ENCODE assay signal across 12 mouse cellular contexts in genomic region chr14:57542231-57542630, GRCm38 (mm10). TPM values are rescaled to one million over a fixed set of nuclear protein-coding genes. Genes with fewer than 3 reads are reported as not detected.
DNase-seq lines count a peak whose midpoint lies in the region; ATAC-seq and TF ChIP-seq lines count a peak whose summit lies in the region.
"Had no signal": no experiment of that assay in that cellular context is flagged by ENCODE, and none has a peak within 500 bp of the region (broad histone marks: within the 10 kb centered on the region; RNA-seq: fewer than 3 reads in every experiment).

No protein-coding gene starts in this region.

- TF ChIP-seq CTCF in layer of hippocampus, adult 2 months (conservative IDR thresholded peaks at IDR 0.05) = no peak

- DNase-seq in heart, embryonic 10.5 days (ENCODE audit: low spot score) = no peak
- no peak for DNase-seq in heart, postnatal 10 days
- DNase-seq in layer of hippocampus, adult 2 months (ENCODE audit: low spot score in 2 of 2) = no peak
- no peak for DNase-seq in layer of hippocampus, postnatal 14 days (ENCODE audit: low spot score in 2 of 2)
- DNase-seq: kidney, postnatal 36 days; lung, adult 18-20 months had no signal

- H3K27ac ChIP-seq in heart, embryonic 10.5 days = peak overlapping the region; percentile 54; the same call in 1 of the 2 replicates
- H3K27ac ChIP-seq in midbrain, embryonic 12.5 days (replicated peaks) = no peak overlapping the region
- no peak overlapping the region for H3K27ac ChIP-seq in midbrain, embryonic 15.5 days
- no peak overlapping the region for H3K27ac ChIP-seq in forebrain, embryonic 15.5 days (replicated peaks)
- H3K27ac ChIP-seq in midbrain, embryonic 13.5 days = no peak overlapping the region
- H3K27ac ChIP-seq in layer of hippocampus, adult 2 months = no peak overlapping the region

- WGBS in heart, embryonic 10.5 days = 48% methylated on average over 34 of the region's 34 CpGs
- 35% methylated on average over 34 of the region's 34 CpGs for WGBS in midbrain, embryonic 12.5 days
- 50% methylated on average over 34 of the region's 34 CpGs for WGBS in midbrain, embryonic 15.5 days
- 33% methylated on average over 34 of the region's 34 CpGs for WGBS in forebrain, embryonic 15.5 days
- WGBS in midbrain, embryonic 13.5 days = 52% methylated on average over 34 of the region's 34 CpGs

- intact Hi-C loops in heart, postnatal 10 days (cut with DNase I) = no loop called here

- H3K4me2 ChIP-seq in midbrain, embryonic 12.5 days (replicated peaks) = peak overlapping the region; percentile 36
- H3K4me2 ChIP-seq in midbrain, embryonic 15.5 days = no peak overlapping the region
- 0 out of 2 replicates have a peak overlapping the region, but pooled peaks have one; percentile 8 for H3K4me2 ChIP-seq in forebrain, embryonic 15.5 days (replicated peaks)
- H3K4me2 ChIP-seq in midbrain, embryonic 13.5 days (replicated peaks) = peak overlapping the region; percentile 38

- peaks cover 26% of the 10 kb centered on the region; the same call in 1 of the 2 replicates for H3K27me3 ChIP-seq in heart, embryonic 10.5 days (ENCODE audit: insufficient read depth, poor library complexity, severe bottlenecking)
- peaks cover 42% of the 10 kb centered on the region for H3K27me3 ChIP-seq in midbrain, embryonic 12.5 days
- no peaks in the 10 kb centered on the region for H3K27me3 ChIP-seq in midbrain, embryonic 15.5 days (replicated peaks)
- H3K27me3 ChIP-seq in forebrain, embryonic 15.5 days = no peaks in the 10 kb centered on the region
- H3K27me3 ChIP-seq in midbrain, embryonic 13.5 days = peaks cover 12% of the 10 kb centered on the region; the same call in 1 of the 2 replicates

- no peaks in the 10 kb centered on the region for H3K9me3 ChIP-seq in heart, embryonic 10.5 days
- H3K9me3 ChIP-seq in midbrain, embryonic 12.5 days = no peaks in the 10 kb centered on the region
- no peaks in the 10 kb centered on the region for H3K9me3 ChIP-seq in midbrain, embryonic 15.5 days
- H3K9me3 ChIP-seq in forebrain, embryonic 15.5 days = no peaks in the 10 kb centered on the region
- H3K9me3 ChIP-seq in midbrain, embryonic 13.5 days = no peaks in the 10 kb centered on the region

- ATAC-seq in midbrain, embryonic 12.5 days (ENCODE audit: low FRiP score, low read depth) = no peak
- no peak for ATAC-seq in midbrain, embryonic 15.5 days (replicated peaks)
- ATAC-seq in forebrain, embryonic 15.5 days (replicated peaks) = no peak
- ATAC-seq in midbrain, embryonic 13.5 days = no peak
- ATAC-seq: activated CD4-positive, CD25-positive, alpha-beta regulatory T cell, adult 4 months had no signal

- H3K4me1 ChIP-seq in heart, embryonic 10.5 days = peaks cover 23% of the 10 kb centered on the region
- H3K4me1 ChIP-seq in midbrain, embryonic 12.5 days = peaks cover 15% of the 10 kb centered on the region
- peaks cover 7% of the 10 kb centered on the region for H3K4me1 ChIP-seq in midbrain, embryonic 15.5 days
- H3K4me1 ChIP-seq in forebrain, embryonic 15.5 days = peaks cover 9% of the 10 kb centered on the region
- peaks cover 15% of the 10 kb centered on the region for H3K4me1 ChIP-seq in midbrain, embryonic 13.5 days (replicated peaks)

- no peak overlapping the region for H3K9ac ChIP-seq in midbrain, embryonic 12.5 days (replicated peaks)
- H3K9ac ChIP-seq in midbrain, embryonic 15.5 days = no peak overlapping the region
- no peak overlapping the region for H3K9ac ChIP-seq in forebrain, embryonic 15.5 days (replicated peaks)
- H3K9ac ChIP-seq in midbrain, embryonic 13.5 days (replicated peaks) = 0 out of 2 replicates have a peak overlapping the region, but pooled peaks have one; percentile 28

- H3K4me3 ChIP-seq in heart, embryonic 10.5 days = peak overlapping the region; percentile 44
- H3K4me3 ChIP-seq in midbrain, embryonic 12.5 days = peak overlapping the region; percentile 18; the same call in 1 of the 2 replicates
- H3K4me3 ChIP-seq in midbrain, embryonic 15.5 days = no peak overlapping the region
- no peak overlapping the region for H3K4me3 ChIP-seq in forebrain, embryonic 15.5 days
- H3K4me3 ChIP-seq in midbrain, embryonic 13.5 days (replicated peaks) = no peak overlapping the region; the same call in 1 of the 2 replicates
- no peak overlapping the region for H3K4me3 ChIP-seq in layer of hippocampus, adult 2 months

- no peaks in the 10 kb centered on the region for H3K36me3 ChIP-seq in heart, embryonic 10.5 days
- H3K36me3 ChIP-seq in midbrain, embryonic 12.5 days = no peaks in the 10 kb centered on the region
- H3K36me3 ChIP-seq in midbrain, embryonic 15.5 days (replicated peaks) = no peaks in the 10 kb centered on the region; the same call in 1 of the 2 replicates
- H3K36me3 ChIP-seq in forebrain, embryonic 15.5 days = no peaks in the 10 kb centered on the region
- peaks cover 9% of the 10 kb centered on the region; the same call in 1 of the 2 replicates for H3K36me3 ChIP-seq in midbrain, embryonic 13.5 days

RNA-seq across cellular contexts. Expression of gene Il17d, which starts 17.7 kb away (rescaled TPM):
- 0.55 and 1.3 TPM in 2 replicates for polyA plus RNA-seq in heart, embryonic 10.5 days (2016; fragmentation: Nextera tagmentation; extraction: Ambion mirVana)
- total RNA-seq in heart, postnatal 10 days (2021) = 1 to 10 TPM; 8.4 to 8.8 TPM
- polyA plus RNA-seq in midbrain, embryonic 12.5 days (2016; fragmentation: Nextera tagmentation; extraction: Ambion mirVana) = 3.0 and 3.6 TPM in 2 replicates
- polyA plus RNA-seq in midbrain, embryonic 15.5 days (2015; fragmentation: Nextera tagmentation; extraction: Ambion mirVana) = 6.9 and 7.0 TPM in 2 replicates
- 4.6 and 5.8 TPM in 2 replicates for polyA plus RNA-seq in forebrain, embryonic 15.5 days (2015; fragmentation: Nextera tagmentation; extraction: Ambion mirVana)
- 2.6 and 4.4 TPM in 2 replicates for polyA plus RNA-seq in midbrain, embryonic 13.5 days (2015; fragmentation: Nextera tagmentation; extraction: Ambion mirVana)
- total RNA-seq in layer of hippocampus, adult 2 months (2021) = 10 to 100 TPM; 11.2 to 12.3 TPM
- 1 to 10 TPM; 8.9 to 10.0 TPM for total RNA-seq in layer of hippocampus, postnatal 14 days (2021)
- total RNA-seq: hematopoietic stem cell, adult 5-6 weeks had no signal
- polyA plus RNA-seq: activated CD4-positive, CD25-positive, alpha-beta regulatory T cell, adult 4 months had no signal

RNA-seq across cellular contexts. Expression of gene Eef1akmt1, which starts 29.2 kb away (rescaled TPM):
- polyA plus RNA-seq in heart, embryonic 10.5 days (2016; fragmentation: Nextera tagmentation; extraction: Ambion mirVana) = 82.8 and 93.8 TPM in 2 replicates
- 10 to 100 TPM; 32.4 to 32.6 TPM for total RNA-seq in heart, postnatal 10 days (2021)
- 72.0 and 79.2 TPM in 2 replicates for polyA plus RNA-seq in midbrain, embryonic 12.5 days (2016; fragmentation: Nextera tagmentation; extraction: Ambion mirVana)
- polyA plus RNA-seq in midbrain, embryonic 15.5 days (2015; fragmentation: Nextera tagmentation; extraction: Ambion mirVana) = 87.8 and 89.4 TPM in 2 replicates
- polyA plus RNA-seq in forebrain, embryonic 15.5 days (2015; fragmentation: Nextera tagmentation; extraction: Ambion mirVana) = 87.1 and 103 TPM in 2 replicates
- polyA plus RNA-seq in midbrain, embryonic 13.5 days (2015; fragmentation: Nextera tagmentation; extraction: Ambion mirVana) = 88.9 and 89.0 TPM in 2 replicates
- 10 to 100 TPM; 30.9 to 33.4 TPM for total RNA-seq in layer of hippocampus, adult 2 months (2021)
- total RNA-seq in layer of hippocampus, postnatal 14 days (2021) = 10 to 100 TPM; 32.7 to 34.0 TPM

Comparison
In these comparisons a context has a peak if more than half of its experiments do, and no peak if none do; other contexts are left out.
1. H3K4me3 ChIP-seq: peak in heart, embryonic 10.5 days (single experiment) and midbrain, embryonic 12.5 days (single experiment); none in midbrain, embryonic 15.5 days (single experiment), forebrain, embryonic 15.5 days (single experiment), midbrain, embryonic 13.5 days (single experiment) and layer of hippocampus, adult 2 months (single experiment).